Mouse (Mus musculus): Measurements from ENCODE around the gene Sgsm2. TPM values are rescaled to one million over a fixed set of nuclear protein-coding genes. Genes with fewer than 3 reads are reported as not detected.
A peak's percentile ranks its signal among the peaks of the same experiment; 100 is the strongest.

Gene Sgsm2
- polyA plus RNA-seq, 1 experiment from 2014 or later, result 6.0 TPM

DNA sequence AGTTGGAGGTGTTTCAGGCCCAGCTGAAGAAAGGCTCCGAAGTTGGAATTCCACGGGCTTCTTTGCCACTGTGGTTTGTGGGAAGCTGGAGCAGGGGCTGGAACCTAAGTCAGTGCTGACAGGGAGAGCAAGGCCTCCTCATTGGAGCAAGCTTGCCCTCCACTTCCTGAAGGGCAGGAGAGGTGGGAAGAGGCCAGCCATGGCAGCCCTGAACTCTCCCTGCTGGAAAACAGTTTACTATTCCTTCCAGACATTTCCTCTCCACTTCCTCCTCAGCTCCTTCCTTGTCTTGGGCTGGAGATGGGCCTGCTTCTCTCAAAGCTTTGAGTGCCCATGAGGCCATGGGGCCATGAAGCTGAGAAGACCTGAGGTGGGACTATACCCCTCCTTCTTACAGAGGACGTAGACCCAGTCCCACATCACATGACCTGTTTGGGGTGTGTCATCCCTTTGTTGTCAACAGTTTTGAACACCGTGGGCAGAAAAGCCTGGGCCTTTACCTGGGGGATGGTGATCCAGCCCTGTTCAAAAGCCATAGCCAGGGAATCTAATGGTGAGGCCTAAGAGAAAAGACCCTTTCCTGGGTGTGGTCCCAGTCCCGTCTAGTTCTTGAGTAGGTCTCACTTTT is 62.1 kb downstream of the Sgsm2 start:
- 0 out of 2 replicates have a peak overlapping the region, but pooled peaks have one; percentile 22 for H3K9ac ChIP-seq (ENCODE audit: low read length)

GRCm38 (mm10) chr11:74834359-74834638 is 62.6 kb downstream of the Sgsm2 start:
- no peak overlapping the region for H3K4me3 ChIP-seq (replicated peaks; ENCODE audit: low read length)
- H3K27me3 ChIP-seq (ENCODE audit: control insufficient read depth, insufficient read depth, low read length), result no peaks in the 10 kb centered on the region
- H3K9me3 ChIP-seq (replicated peaks; ENCODE audit: control insufficient read depth, low read length), result no peaks in the 10 kb centered on the region
- peak overlapping the region; percentile 40; the same call in 1 of the 2 replicates for H3K27ac ChIP-seq (ENCODE audit: low read length)
- no peaks in the 10 kb centered on the region for H3K36me3 ChIP-seq (ENCODE audit: control insufficient read depth, insufficient read depth, low read length)
- 0 out of 2 replicates have a peak overlapping the region, but pooled peaks have one; percentile 22 for H3K9ac ChIP-seq (ENCODE audit: low read length)
- 39% methylated on average over 1 of the region's 1 CpGs for WGBS
- no peak overlapping the region for H3K4me2 ChIP-seq (ENCODE audit: low read depth, low read length)
- H3K4me1 ChIP-seq (ENCODE audit: control insufficient read depth, insufficient read depth, low read length), result peaks cover 37% of the 10 kb centered on the region
- ATAC-seq (ENCODE audit: insufficient read depth, low FRiP score), result no peak

More for the DNA sequence above, 62.1 kb downstream of the Sgsm2 start:
- H3K4me2 ChIP-seq (ENCODE audit: low read depth, low read length), result no peak overlapping the region
- H3K9me3 ChIP-seq (replicated peaks; ENCODE audit: control insufficient read depth, low read length), result no peaks in the 10 kb centered on the region
- peak overlapping the region; percentile 40; the same call in 1 of the 2 replicates for H3K27ac ChIP-seq (ENCODE audit: low read length)
- no peaks in the 10 kb centered on the region for H3K36me3 ChIP-seq (ENCODE audit: control insufficient read depth, insufficient read depth, low read length)
- ATAC-seq (ENCODE audit: insufficient read depth, low FRiP score), result no peak
- H3K4me1 ChIP-seq (ENCODE audit: control insufficient read depth, insufficient read depth, low read length), result peaks cover 38% of the 10 kb centered on the region
- H3K27me3 ChIP-seq (ENCODE audit: control insufficient read depth, insufficient read depth, low read length), result no peaks in the 10 kb centered on the region
- no peak overlapping the region for H3K4me3 ChIP-seq (replicated peaks; ENCODE audit: low read length)
- WGBS, result 46% methylated on average over 5 of the region's 5 CpGs

GRCm38 (mm10) chr11:74833536-74834358 is 63.1 kb downstream of the Sgsm2 start:
- WGBS, result 72% methylated on average over 8 of the region's 8 CpGs
- H3K27ac ChIP-seq (ENCODE audit: low read length), result peak overlapping the region; percentile 40; the same call in 1 of the 2 replicates
- no peaks in the 10 kb centered on the region for H3K27me3 ChIP-seq (ENCODE audit: control insufficient read depth, insufficient read depth, low read length)
- H3K36me3 ChIP-seq (ENCODE audit: control insufficient read depth, insufficient read depth, low read length), result no peaks in the 10 kb centered on the region
- no peak for ATAC-seq (ENCODE audit: insufficient read depth, low FRiP score)
- H3K4me1 ChIP-seq (ENCODE audit: control insufficient read depth, insufficient read depth, low read length), result peaks cover 34% of the 10 kb centered on the region
- H3K4me2 ChIP-seq (ENCODE audit: low read depth, low read length), result peak overlapping the region; percentile 95
- H3K4me3 ChIP-seq (replicated peaks; ENCODE audit: low read length), result no peak overlapping the region
- H3K9me3 ChIP-seq (replicated peaks; ENCODE audit: control insufficient read depth, low read length), result no peaks in the 10 kb centered on the region
- 0 out of 2 replicates have a peak overlapping the region, but pooled peaks have one; percentile 22 for H3K9ac ChIP-seq (ENCODE audit: low read length)

DNA sequence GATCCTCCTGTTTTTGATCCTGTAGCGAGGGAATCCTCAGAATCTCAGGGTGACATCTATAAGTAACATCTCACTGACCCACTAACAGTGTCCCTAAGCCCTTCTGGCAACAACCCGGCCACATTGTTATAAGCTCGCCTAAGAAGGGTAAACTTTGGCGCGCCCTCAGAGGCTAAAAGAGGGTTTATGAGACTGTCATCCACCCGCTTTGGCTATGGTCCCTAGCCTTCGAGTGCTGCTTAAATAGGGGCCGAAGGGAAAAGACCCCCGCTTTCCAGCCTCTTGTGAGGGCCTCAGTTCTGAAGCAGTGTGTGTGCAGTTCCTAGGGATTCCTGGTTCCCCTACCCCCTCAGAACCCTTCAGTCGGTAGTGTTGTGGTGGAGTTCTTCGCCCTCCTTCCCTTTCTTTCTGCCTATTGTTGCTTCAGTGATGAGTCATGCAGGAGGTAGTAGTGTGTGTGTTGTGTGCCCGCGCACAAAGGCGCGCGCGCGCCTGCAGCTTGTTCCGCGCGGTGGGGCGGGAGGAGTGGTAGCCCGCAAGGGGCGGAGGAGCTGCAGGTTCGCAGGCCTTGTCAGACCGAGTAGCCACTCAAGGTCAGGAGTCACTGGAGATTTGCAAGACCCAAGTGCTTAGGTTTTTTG is 64.2 kb downstream of the Sgsm2 start:
- peak overlapping the region; percentile 95 for H3K4me2 ChIP-seq (ENCODE audit: low read depth, low read length)
- H3K36me3 ChIP-seq (ENCODE audit: control insufficient read depth, insufficient read depth, low read length), result no peaks in the 10 kb centered on the region
- 0 out of 2 replicates have a peak, but pooled peaks have one; percentile 2 for ATAC-seq (ENCODE audit: insufficient read depth, low FRiP score)
- under 1% methylated on average over 26 of the region's 26 CpGs for WGBS
- H3K27ac ChIP-seq (ENCODE audit: low read length), result peak overlapping the region; percentile 100
- no peaks in the 10 kb centered on the region for H3K9me3 ChIP-seq (replicated peaks; ENCODE audit: control insufficient read depth, low read length)
- H3K4me1 ChIP-seq (ENCODE audit: control insufficient read depth, insufficient read depth, low read length), result peaks cover 43% of the 10 kb centered on the region
- H3K27me3 ChIP-seq (ENCODE audit: control insufficient read depth, insufficient read depth, low read length), result no peaks in the 10 kb centered on the region
- peak overlapping the region; percentile 74 for H3K9ac ChIP-seq (ENCODE audit: low read length)
- peak overlapping the region; percentile 79 for H3K4me3 ChIP-seq (replicated peaks; ENCODE audit: low read length)

DNA sequence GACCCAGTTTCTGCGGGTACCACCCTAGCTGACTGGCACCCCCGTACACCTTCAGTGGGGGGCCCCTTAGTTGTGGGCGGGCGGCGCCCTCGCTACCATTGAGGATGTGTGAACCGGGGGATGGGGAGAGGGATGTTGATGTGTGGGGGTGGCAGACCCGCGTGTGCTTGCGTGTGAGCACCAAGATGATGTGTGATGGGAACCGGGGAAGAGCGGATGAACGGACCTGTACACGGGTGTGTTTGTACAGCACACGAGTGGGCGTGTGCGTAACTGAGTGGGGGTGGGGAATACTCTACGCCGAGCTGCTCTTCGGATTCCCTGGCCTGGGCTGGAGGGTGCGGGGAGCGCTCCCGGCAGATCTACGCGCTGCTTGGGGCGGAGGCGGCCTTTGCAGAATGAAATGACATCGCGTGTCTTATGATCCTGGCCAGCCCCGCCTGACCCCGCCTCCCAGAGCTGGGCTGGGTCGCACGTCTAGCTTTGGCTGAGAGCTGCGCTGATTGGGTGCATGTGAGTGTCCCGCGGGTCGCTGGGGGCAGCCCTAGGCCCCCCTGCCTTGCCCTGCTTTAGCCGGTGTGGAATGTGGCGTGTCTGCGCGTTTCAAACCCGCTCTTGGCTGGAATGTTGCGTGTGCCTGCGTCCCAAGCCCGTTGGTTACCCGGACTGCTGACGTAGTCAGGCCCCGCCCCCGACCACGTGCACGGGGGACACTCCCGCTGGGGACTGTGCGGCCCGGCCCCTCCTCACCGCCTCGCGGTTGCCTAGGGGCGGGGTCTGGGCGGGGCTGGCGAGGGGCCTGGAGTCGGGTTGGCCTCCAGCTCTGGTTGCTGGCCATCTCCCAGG is 65.0 kb downstream of the Sgsm2 start:
- Histone ChIP-seq H3K27me3 (ENCODE audit: control insufficient read depth, insufficient read depth, low read length) (no peaks in the 10 kb centered on the region), H3K36me3 (ENCODE audit: control insufficient read depth, insufficient read depth, low read length) (no peaks in the 10 kb centered on the region), H3K27ac (ENCODE audit: low read length) (peak overlapping the region; percentile 100), H3K4me2 (ENCODE audit: low read depth, low read length) (peak overlapping the region; percentile 95), H3K4me1 (ENCODE audit: control insufficient read depth, insufficient read depth, low read length) (peaks cover 35% of the 10 kb centered on the region), H3K4me3 (replicated peaks; ENCODE audit: low read length) (peak overlapping the region; percentile 79), H3K9me3 (replicated peaks; ENCODE audit: control insufficient read depth, low read length) (no peaks in the 10 kb centered on the region), H3K9ac (ENCODE audit: low read length) (peak overlapping the region; percentile 85)
- WGBS, result under 1% methylated on average over 61 of the region's 61 CpGs
- ATAC-seq (ENCODE audit: insufficient read depth, low FRiP score), result peak; percentile 84

DNA sequence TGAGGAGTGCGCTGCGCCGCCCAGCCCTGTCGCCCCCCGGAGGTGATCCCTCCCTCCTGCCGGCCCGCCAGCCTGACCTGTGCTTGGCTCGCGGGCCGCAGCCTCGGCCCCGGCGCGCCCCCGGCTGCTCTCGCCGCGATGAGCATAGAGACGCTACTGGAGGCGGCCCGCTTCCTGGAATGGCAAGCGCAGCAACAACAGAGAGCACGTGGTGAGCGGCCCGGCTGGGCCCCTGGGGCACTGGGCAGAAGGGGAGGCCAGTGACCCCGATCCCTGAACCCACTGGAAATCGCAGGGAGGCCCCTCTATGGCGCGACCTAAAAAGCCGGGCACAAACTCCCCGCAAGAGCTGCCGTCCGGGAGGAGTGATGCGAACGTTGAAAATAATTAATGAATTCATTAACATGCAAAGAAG is 65.7 kb downstream of the Sgsm2 start:
- no peak for ATAC-seq (ENCODE audit: insufficient read depth, low FRiP score)
- WGBS, result under 1% methylated on average over 35 of the region's 35 CpGs

GRCm38 (mm10) chr11:74830256-74831161 is 66.4 kb downstream of the Sgsm2 start, which contains the start of gene Mnt:
TSS of gene Mnt (plus strand) at chr11:74830920.
- no peaks in the 10 kb centered on the region for H3K9me3 ChIP-seq (replicated peaks; ENCODE audit: control insufficient read depth, low read length)
- peak within 1 kb of the TSS; percentile 85 for H3K9ac ChIP-seq (ENCODE audit: low read length)
- peak; percentile 87 for ATAC-seq (ENCODE audit: insufficient read depth, low FRiP score)
- peaks cover 33% of the 10 kb centered on the region; the same call in 1 of the 2 replicates for H3K4me1 ChIP-seq (ENCODE audit: control insufficient read depth, insufficient read depth, low read length)
- H3K36me3 ChIP-seq (ENCODE audit: control insufficient read depth, insufficient read depth, low read length), result no peaks in the 10 kb centered on the region
- peak within 1 kb of the TSS; percentile 100 for H3K27ac ChIP-seq (ENCODE audit: low read length)
- under 1% methylated on average over 70 of the region's 70 CpGs for WGBS
- H3K4me3 ChIP-seq (replicated peaks; ENCODE audit: low read length), result peak within 1 kb of the TSS; percentile 79
- H3K27me3 ChIP-seq (ENCODE audit: control insufficient read depth, insufficient read depth, low read length), result no peaks in the 10 kb centered on the region
- H3K4me2 ChIP-seq (ENCODE audit: low read depth, low read length), result peak within 1 kb of the TSS; percentile 95

More for the DNA sequence above, 65.7 kb downstream of the Sgsm2 start:
- Histone ChIP-seq H3K9me3 (replicated peaks; ENCODE audit: control insufficient read depth, low read length) (no peaks in the 10 kb centered on the region), H3K27ac (ENCODE audit: low read length) (peak overlapping the region; percentile 100), H3K27me3 (ENCODE audit: control insufficient read depth, insufficient read depth, low read length) (no peaks in the 10 kb centered on the region), H3K4me1 (ENCODE audit: control insufficient read depth, insufficient read depth, low read length) (peaks cover 32% of the 10 kb centered on the region; the same call in 1 of the 2 replicates), H3K4me3 (replicated peaks; ENCODE audit: low read length) (peak overlapping the region; percentile 79), H3K36me3 (ENCODE audit: control insufficient read depth, insufficient read depth, low read length) (no peaks in the 10 kb centered on the region), H3K9ac (ENCODE audit: low read length) (peak overlapping the region; percentile 85), H3K4me2 (ENCODE audit: low read depth, low read length) (peak overlapping the region; percentile 95)

All from stomach, embryonic 16.5 days (tissue).